1 mouse cellular context compared by ENCODE assay signal in the genomic region with DNA sequence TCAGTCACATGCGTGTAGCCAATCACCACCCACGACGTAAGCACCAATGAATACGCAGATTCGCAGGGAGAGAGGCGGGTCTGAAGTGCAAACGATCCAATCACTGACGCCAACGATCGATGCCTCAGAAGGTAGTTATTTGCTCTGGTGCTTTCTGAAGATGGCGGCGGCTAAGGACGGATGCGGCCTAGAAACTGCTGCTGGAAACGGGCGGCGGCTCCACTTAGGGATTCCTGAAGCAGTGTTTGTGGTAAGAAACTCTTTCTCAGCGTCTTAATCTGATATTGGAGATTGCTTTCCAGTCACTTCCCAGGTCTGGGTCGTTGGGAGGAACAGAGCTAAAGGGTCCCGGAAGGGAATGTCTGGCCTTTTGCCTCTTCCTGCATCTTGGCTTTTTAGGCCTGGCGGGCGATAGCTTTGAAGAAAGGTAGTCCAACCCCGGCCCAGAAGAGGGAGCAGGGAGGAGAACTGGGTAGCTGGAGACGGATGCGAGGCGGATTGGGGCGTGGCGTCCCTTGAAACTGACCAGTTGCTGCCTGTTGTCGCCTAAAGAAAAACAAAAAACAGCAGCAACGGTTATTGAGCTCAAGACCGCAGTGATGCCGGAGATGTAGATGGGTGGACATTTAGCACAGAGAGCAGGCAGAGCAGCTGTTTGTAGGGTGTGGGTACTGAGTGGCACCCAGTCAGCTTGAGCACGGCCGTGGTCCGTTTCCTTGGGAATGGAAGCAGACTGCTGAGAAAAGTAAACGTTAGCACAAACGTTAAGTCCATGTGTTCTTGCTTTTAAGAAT.
TF ChIP-seq lines count a peak whose summit lies in the region.

A gene (plus strand): TSS at position 121 of the 794 bp plus-strand sequence.

TF ChIP-seq in MEL, 35 proteins besides CTCF, POLR2A, EP300 and RAD21 (continued from another document):
- TF ChIP-seq USF1 (IDR thresholded peaks at IDR 0.05; ENCODE audit: low read depth, low read length) (peak; percentile 28; the same call in 1 of the 2 replicates), ELF1 (IDR thresholded peaks at IDR 0.05; ENCODE audit: low read depth, low read length) (peak; percentile 45), KAT2A (conservative IDR thresholded peaks at IDR 0.05; ENCODE audit: low read depth, low read length) (no peak), MAZ (IDR thresholded peaks at IDR 0.05; ENCODE audit: low read depth, low read length) (no peak), ETS1 (IDR thresholded peaks at IDR 0.05; ENCODE audit: low read depth, low read length) (no peak), CHD1 (IDR thresholded peaks at IDR 0.05; ENCODE audit: low read depth, low read length) (no peak), ZNF384 (IDR thresholded peaks at IDR 0.05; ENCODE audit: low read depth, low read length) (no peak), MAX (IDR thresholded peaks at IDR 0.05; ENCODE audit: low read length) (no peak), TCF12 (IDR thresholded peaks at IDR 0.05; ENCODE audit: low read depth, low read length) (0 out of 2 replicates have a peak, but pooled peaks have one; percentile 11), CHD2 (IDR thresholded peaks at IDR 0.05; ENCODE audit: low read length) (peak; percentile 30; the same call in 1 of the 2 replicates), HCFC1 (IDR thresholded peaks at IDR 0.05; ENCODE audit: low read depth, low read length) (peak; percentile 72; the same call in 1 of the 2 replicates), RCOR1 (IDR thresholded peaks at IDR 0.05; ENCODE audit: low read depth, low read length) (no peak), GABPA (IDR thresholded peaks at IDR 0.05; ENCODE audit: low read depth, low read length) (no peak), TAL1 (IDR thresholded peaks at IDR 0.05; ENCODE audit: low read length) (no peak)
